9 mouse cellular contexts compared by ENCODE assay signal in genomic region chr5:111269613-111270205, GRCm38 (mm10).
DNase-seq lines count a peak whose midpoint lies in the region; ATAC-seq and TF ChIP-seq lines count a peak whose summit lies in the region.
"Had no signal": no experiment of that assay in that cellular context is flagged by ENCODE, and none has a peak within 500 bp of the region (broad histone marks: within the 10 kb centered on the region; RNA-seq: fewer than 3 reads in every experiment).

No protein-coding gene starts in this region.

- TF ChIP-seq EP300 in stomach, postnatal 0 days (optimal IDR thresholded peaks at IDR 0.05) = no peak

- peak; percentile 98 for TF ChIP-seq CTCF in stomach, postnatal 0 days (IDR thresholded peaks at IDR 0.05; ENCODE audit: low read depth)

- H3K9ac ChIP-seq in limb, embryonic 15.5 days = no peak overlapping the region
- no peak overlapping the region for H3K9ac ChIP-seq in stomach, postnatal 0 days (ENCODE audit: low read length)

- H3K27me3 ChIP-seq in limb, embryonic 15.5 days = no peaks in the 10 kb centered on the region
- H3K27me3 ChIP-seq in stomach, postnatal 0 days (ENCODE audit: control insufficient read depth, insufficient read depth, low read length) = no peaks in the 10 kb centered on the region

- peaks cover 74% of the 10 kb centered on the region for H3K36me3 ChIP-seq in limb, embryonic 15.5 days
- 0 out of 2 replicates have a peak, but pooled peaks cover 4% of the 10 kb centered on the region for H3K36me3 ChIP-seq in stomach, postnatal 0 days (ENCODE audit: control insufficient read depth, insufficient read depth, low read length)

- H3K4me1 ChIP-seq in limb, embryonic 15.5 days = peaks cover 18% of the 10 kb centered on the region; the same call in 1 of the 2 replicates
- H3K4me1 ChIP-seq in stomach, postnatal 0 days (replicated peaks; ENCODE audit: control insufficient read depth, insufficient read depth) = no peaks in the 10 kb centered on the region

- no peak overlapping the region for H3K4me3 ChIP-seq in limb, embryonic 15.5 days
- H3K4me3 ChIP-seq in stomach, postnatal 0 days (ENCODE audit: low read depth, low read length) = no peak overlapping the region
- H3K4me3 ChIP-seq: myocyte had no signal

- H3K9me3 ChIP-seq in limb, embryonic 15.5 days = peaks cover 5% of the 10 kb centered on the region; the same call in 1 of the 2 replicates
- H3K9me3 ChIP-seq in stomach, postnatal 0 days (ENCODE audit: control insufficient read depth, low read length) = no peaks in the 10 kb centered on the region

- H3K4me2 ChIP-seq in limb, embryonic 15.5 days = no peak overlapping the region
- no peak overlapping the region for H3K4me2 ChIP-seq in stomach, postnatal 0 days (replicated peaks; ENCODE audit: low read depth)

- ATAC-seq in inflammation-experienced regulatory T-cells, adult 6 months = peak; percentile 61
- ATAC-seq in limb, embryonic 15.5 days (ENCODE audit: insufficient number of reproducible peaks, low FRiP score, low TSS enrichment, low read depth) = 0 out of 2 replicates have a peak, but pooled peaks have one; percentile 7
- ATAC-seq in stomach, postnatal 0 days (ENCODE audit: low FRiP score, low TSS enrichment) = no peak

- 67% methylated on average over 6 of the region's 6 CpGs for WGBS in limb, embryonic 15.5 days
- 58% methylated on average over 6 of the region's 6 CpGs for WGBS in stomach, postnatal 0 days

- H3K27ac ChIP-seq in limb, embryonic 15.5 days = no peak overlapping the region
- H3K27ac ChIP-seq in stomach, postnatal 0 days (replicated peaks) = no peak overlapping the region

- DNase-seq in right cerebral cortex, adult 18-20 months = peak; percentile 39
- DNase-seq in right cerebral cortex, postnatal 36 days (ENCODE audit: low spot score in 2 of 2) = no peak
- peak; percentile 86 to 90 for DNase-seq in cerebellum, postnatal 25 days
- DNase-seq in gastrocnemius, postnatal 10 days = peak; percentile 88
- peak; percentile 76 for DNase-seq in naive thymus-derived CD4-positive, alpha-beta T cell, adult 2 months (ENCODE audit: low read depth)
- DNase-seq in stomach, postnatal 0 days (ENCODE audit: low spot score) = peak; percentile 83

Comparison
In these comparisons a context has a peak if more than half of its experiments do, and no peak if none do; other contexts are left out.
1. DNase-seq: peak in right cerebral cortex, adult 18-20 months (single experiment), cerebellum, postnatal 25 days (2 of 2), gastrocnemius, postnatal 10 days (single experiment), naive thymus-derived CD4-positive, alpha-beta T cell, adult 2 months (single experiment) and stomach, postnatal 0 days (single experiment); none in right cerebral cortex, postnatal 36 days (0 of 2).